Mouse (Mus musculus): ENCODE results near the gene Fam90a1b. TPM values are rescaled to one million over a fixed set of nuclear protein-coding genes. Genes with fewer than 3 reads are reported as not detected.

Gene Fam90a1b
- polyA plus RNA-seq (2014; fragmentation: Illumina TruSeq; extraction: RNeasy Lipid Tissue Mini Kit (QIAGEN cat#74804); ENCODE audit: low read depth, low replicate concordance), result not detected

GRCm38 (mm10) chrX:94366670-94367241 is at the start of gene Fam90a1b, which contains the start of gene Apoo:
Fam90a1b (minus strand) TSS chrX:94366777.
Apoo (plus strand) TSS chrX:94367117.

Other genes starting within 250 kb of the Fam90a1b start
- 46.7 TPM for gene Zfx, start 243.1 kb downstream of the Fam90a1b start, polyA plus RNA-seq (2014; fragmentation: Illumina TruSeq; extraction: RNeasy Lipid Tissue Mini Kit (QIAGEN cat#74804); ENCODE audit: low read depth, low replicate concordance)
- 303 TPM for gene Eif2s3x, start 153.9 kb downstream of the Fam90a1b start, polyA plus RNA-seq (2014; fragmentation: Illumina TruSeq; extraction: RNeasy Lipid Tissue Mini Kit (QIAGEN cat#74804); ENCODE audit: low read depth, low replicate concordance)
- 9.2 TPM for gene Klhl15, start 132.2 kb downstream of the Fam90a1b start, polyA plus RNA-seq (2014; fragmentation: Illumina TruSeq; extraction: RNeasy Lipid Tissue Mini Kit (QIAGEN cat#74804); ENCODE audit: low read depth, low replicate concordance)
- 612 TPM for gene Apoo, start 340 bp upstream of the Fam90a1b start, polyA plus RNA-seq (2014; fragmentation: Illumina TruSeq; extraction: RNeasy Lipid Tissue Mini Kit (QIAGEN cat#74804); ENCODE audit: low read depth, low replicate concordance)
- 33.1 TPM for gene Maged1, start 175.4 kb upstream of the Fam90a1b start, polyA plus RNA-seq (2014; fragmentation: Illumina TruSeq; extraction: RNeasy Lipid Tissue Mini Kit (QIAGEN cat#74804); ENCODE audit: low read depth, low replicate concordance)

Data from kidney, adult 10 weeks (tissue).